Mouse (Mus musculus): ENCODE results near the gene Plxna4.

Gene Plxna4

GRCm38 (mm10) chr6:32144771-32145170, 443.2 kb downstream of the Plxna4 start:
- DNase-seq, result no peak

DNA sequence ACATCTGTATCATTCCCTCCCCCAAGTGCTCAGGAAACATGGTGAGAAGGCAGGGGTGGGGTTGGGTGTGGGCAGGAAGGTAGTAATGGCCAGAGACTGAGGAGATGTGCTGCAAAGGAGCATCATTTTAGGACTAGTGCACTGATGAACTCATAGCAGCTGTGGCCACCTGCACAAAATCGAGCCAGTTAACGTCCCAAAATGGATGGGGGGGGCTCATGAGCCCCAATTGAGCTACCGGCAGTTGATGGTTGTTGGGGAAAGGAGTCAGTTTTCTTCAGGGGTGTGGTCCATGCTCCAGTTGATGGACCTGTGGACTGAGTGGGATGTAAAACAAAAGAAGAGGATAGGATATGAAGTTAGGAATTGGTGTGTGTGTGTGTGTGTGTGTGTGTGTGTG, 448.5 kb downstream of the Plxna4 start:
- DNase-seq, result no peak

GRCm38 (mm10) chr6:32126914-32127313, 461.1 kb downstream of the Plxna4 start:
- no peak for DNase-seq

DNA sequence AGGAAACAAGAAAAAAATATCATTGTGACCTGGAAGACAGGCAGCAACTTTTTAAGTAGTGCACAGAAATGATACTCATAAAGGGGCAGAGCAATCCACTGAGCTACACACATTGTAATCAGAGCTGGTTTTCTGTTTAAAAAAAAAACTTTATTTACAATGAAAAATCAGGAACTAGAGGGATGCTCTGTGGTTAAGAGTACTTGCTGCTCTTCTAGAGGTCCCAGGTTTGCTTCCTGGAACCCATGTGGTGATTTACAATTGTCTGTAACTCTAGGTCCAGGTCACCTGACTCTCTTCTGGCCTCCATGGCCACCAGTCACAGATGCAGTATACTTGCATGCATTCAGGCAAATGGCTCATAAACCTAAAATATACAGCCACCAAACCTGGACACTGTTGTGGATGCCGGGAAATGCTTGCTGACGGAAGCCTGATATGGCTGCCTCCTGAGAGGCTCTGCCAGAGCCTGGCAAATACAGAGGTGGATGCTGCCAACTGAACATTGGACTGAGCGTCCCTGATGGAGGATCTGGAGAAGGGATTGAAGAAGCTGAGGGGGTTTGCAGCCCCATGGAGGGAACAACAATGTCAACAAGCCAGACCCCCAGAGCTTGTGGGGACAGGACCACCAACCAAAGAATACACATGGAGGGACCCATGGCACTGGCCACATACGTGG, 465.3 kb downstream of the Plxna4 start:
- DNase-seq, result no peak

DNA sequence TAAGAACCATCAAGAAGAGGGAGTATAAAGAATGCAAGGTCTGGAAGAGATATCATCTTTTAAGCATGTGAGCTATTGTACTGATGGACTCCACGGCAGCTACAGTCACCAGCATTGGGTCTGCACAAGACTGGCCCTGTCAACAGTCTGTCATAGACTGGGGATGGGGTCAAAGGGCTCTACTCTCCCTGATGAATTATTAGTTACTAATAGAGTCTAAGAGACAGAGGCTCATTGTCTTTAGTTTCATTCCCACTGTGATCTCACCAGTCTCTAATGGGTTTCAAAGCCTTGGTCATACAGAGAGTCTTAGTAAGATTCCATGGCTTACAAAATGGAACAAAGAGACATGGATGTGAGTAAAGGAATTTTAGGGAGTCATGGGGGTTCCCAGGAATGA, 467.1 kb downstream of the Plxna4 start:
- DNase-seq, result no peak

GRCm38 (mm10) chr6:32109207-32109606, 478.8 kb downstream of the Plxna4 start:
- DNase-seq, result no peak

DNA sequence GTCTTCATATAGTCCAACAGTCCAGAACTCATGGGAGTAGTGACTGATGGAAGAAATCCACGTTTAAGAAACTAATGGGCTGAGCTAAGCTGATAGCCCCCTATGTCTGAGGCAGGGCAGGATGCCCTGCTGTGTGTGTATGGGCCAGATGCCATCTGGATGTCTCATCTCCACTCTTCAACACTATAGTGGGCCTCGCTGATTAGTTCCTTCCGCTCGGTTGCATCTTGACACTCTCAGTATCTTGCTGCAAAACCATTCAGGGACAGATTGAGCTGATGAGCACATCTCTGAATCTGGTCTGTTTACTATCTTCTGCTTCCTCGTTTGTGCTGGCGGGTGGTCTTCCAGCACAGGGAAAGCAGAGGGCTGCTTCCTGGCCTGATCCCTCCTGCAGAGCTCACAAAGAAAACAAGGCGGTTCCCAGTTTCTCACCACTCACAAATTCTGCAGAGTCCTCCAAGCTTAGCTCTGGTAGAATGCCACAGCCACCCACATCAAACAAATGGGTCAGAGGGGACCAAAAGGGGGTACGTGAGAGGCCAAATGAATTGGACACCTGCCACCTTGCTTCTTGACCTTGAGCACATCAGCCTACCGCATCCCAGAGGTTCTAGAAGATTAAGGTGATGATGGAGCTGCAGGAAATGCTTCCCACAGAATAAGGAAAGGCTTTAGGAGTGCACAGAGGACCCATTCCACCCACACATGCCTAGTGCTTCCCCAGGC, 482.3 kb downstream of the Plxna4 start:
- no peak for DNase-seq

Measured in B cell, adult 2 months (primary cell).